Mouse (Mus musculus) ES-Bruce4 (cell line): ENCODE results near the gene Olfr870.

Experiments
- EP300 ChIP-seq: IDR thresholded peaks from 2 replicates; pipeline ENCODE4 v1.6.1; 2011; ENCODE audit warnings: low read depth, low read length; ENCODE audit not compliant: insufficient read depth
- POLR2A ChIP-seq: IDR thresholded peaks from one replicate; pipeline ENCODE4 v1.8.1; 2011; ENCODE audit warnings: low read length; ENCODE audit not compliant: insufficient read depth

DNA sequence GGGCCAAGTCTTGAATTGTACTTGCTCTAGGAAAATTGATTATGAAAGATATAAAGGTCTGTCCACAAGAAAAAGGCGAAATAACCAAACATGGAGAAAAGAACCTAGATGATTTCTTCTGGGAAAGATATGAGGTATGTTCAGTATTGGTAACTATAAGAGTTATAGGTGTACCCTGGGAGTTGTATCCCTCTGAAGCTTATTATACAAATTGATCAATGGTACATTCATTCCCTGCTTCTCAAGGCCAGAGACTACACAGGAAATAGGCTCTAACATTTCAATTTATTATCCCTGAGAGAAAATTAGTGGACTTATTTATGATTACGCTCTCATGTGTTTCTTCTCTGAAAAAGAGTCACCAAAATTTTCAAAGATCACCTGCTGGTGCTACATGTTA, at the start of gene Olfr870:
- TF ChIP-seq POLR2A: no peak
- no peak for TF ChIP-seq EP300
